20 mouse cellular contexts compared by ENCODE assay signal in genomic region chr7:68049048-68049447, GRCm38 (mm10).
"Had no signal": no experiment of that assay in that cellular context is flagged by ENCODE, and none has a peak within 500 bp of the region (broad histone marks: within the 10 kb centered on the region; RNA-seq: fewer than 3 reads in every experiment).

No protein-coding gene starts in this region.

- H3K27me3 ChIP-seq: limb, embryonic 12.5 days; limb, embryonic 15.5 days; midbrain, embryonic 12.5 days; midbrain, embryonic 15.5 days had no signal

- H3K9me3 ChIP-seq: limb, embryonic 12.5 days; limb, embryonic 15.5 days; midbrain, embryonic 12.5 days; midbrain, embryonic 15.5 days had no signal

- H3K4me2 ChIP-seq: limb, embryonic 12.5 days; limb, embryonic 15.5 days; liver, embryonic 11.5 days; lung, embryonic 14.5 days; midbrain, embryonic 12.5 days; midbrain, embryonic 15.5 days had no signal

- H3K9ac ChIP-seq: limb, embryonic 12.5 days; limb, embryonic 15.5 days; liver, embryonic 14.5 days; liver, postnatal 0 days; lung, embryonic 14.5 days; midbrain, embryonic 12.5 days; midbrain, embryonic 15.5 days had no signal

- H3K36me3 ChIP-seq: limb, embryonic 12.5 days; limb, embryonic 15.5 days; midbrain, embryonic 12.5 days; midbrain, embryonic 15.5 days had no signal

- H3K27ac ChIP-seq: limb, embryonic 12.5 days; liver, embryonic 14.5 days; macrophage; midbrain, embryonic 12.5 days; midbrain, embryonic 15.5 days; stomach, postnatal 0 days had no signal

- ATAC-seq: liver, postnatal 0 days; lung, postnatal 0 days; midbrain, embryonic 15.5 days had no signal

- H3K4me3 ChIP-seq: limb, embryonic 12.5 days; limb, embryonic 15.5 days; midbrain, embryonic 12.5 days; midbrain, embryonic 15.5 days had no signal

- DNase-seq: kidney, adult 11 months; kidney, adult 9 months; kidney, postnatal 14 days; kidney, postnatal 4 days; layer of hippocampus, adult 9-11 months; left cerebral cortex, postnatal 4 days; liver, postnatal 0 days; lung, embryonic 14.5 days; thymus, adult 2 months; thymus, postnatal 14 days; thymus, postnatal 4 days had no signal
